Mouse (Mus musculus): ENCODE results near the gene Pcbp2. TPM values are rescaled to one million over a fixed set of nuclear protein-coding genes. Genes with fewer than 3 reads are reported as not detected.

Pcbp2 gene
- polyA plus RNA-seq, 1 experiment, result 264 TPM

DNA sequence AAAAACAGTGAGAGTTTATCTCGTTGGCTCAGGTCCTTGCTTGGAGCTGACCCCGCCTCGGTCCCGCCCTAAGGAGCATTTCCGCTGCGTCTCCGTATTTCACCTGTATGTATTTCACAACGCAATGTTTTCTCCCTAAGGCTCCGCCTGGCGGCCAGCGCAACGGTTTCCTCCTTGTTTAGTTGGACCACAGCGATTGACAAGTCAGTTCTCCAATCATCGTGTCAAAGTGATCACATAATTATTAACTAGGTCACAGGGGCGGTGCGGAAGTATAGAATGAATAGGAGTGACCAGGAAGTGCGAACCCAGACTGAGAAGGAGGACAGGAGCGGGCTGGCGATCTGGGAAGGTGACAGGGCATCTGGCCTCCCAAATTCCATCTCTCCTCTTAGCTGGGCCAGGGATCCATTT, 11.4 kb upstream of the Pcbp2 start, which contains the start of gene Prr13:
Gene Prr13, plus strand, starts transcription at position 125 of the 414 bp plus-strand sequence.
- Histone ChIP-seq H3K27ac (ENCODE audit: control insufficient read depth, insufficient read depth, low read depth, low read length, poor library complexity) (peak within 1 kb of the TSS; percentile 83), H3K4me1 (ENCODE audit: control insufficient read depth, insufficient read depth, low read length) (peaks cover 2% of the 10 kb centered on the region), H3K4me3 (replicated peaks; ENCODE audit: control insufficient read depth, low read depth, low read length) (peak within 1 kb of the TSS; percentile 72)
- peak; percentile 51; the same call in 1 of the 2 replicates for TF ChIP-seq CTCF (IDR thresholded peaks at IDR 0.05; ENCODE audit: control insufficient read depth, insufficient read depth, low read length)
- peak; percentile 27; the same call in 1 of the 2 replicates for TF ChIP-seq POLR2A (IDR thresholded peaks at IDR 0.05; ENCODE audit: borderline replicate concordance, control insufficient read depth, low read depth, low read length)
- WGBS, result under 1% methylated on average over 19 of the region's 19 CpGs

DNA sequence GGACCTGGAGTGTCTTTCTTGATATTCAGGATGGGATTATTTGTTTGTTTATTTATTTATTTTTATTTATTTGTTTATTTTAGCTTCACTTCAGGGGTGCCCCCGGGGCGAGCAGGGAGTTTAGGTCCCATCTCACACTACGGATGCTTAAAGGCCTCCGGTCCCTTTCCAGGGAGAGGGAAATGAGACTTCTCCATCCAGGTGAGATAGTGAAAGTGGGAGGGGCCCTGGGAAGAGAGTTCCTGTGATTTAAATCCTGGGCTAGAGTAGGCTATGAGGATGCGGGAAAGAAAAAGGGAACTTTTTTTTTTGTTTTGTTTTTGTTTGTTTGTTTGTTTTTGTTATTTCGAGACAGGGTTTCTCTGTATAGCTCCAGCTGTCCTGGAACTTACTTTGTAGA, 11.0 kb upstream of the Pcbp2 start:
- Histone ChIP-seq H3K4me3 (replicated peaks; ENCODE audit: control insufficient read depth, low read depth, low read length) (peak overlapping the region; percentile 72), H3K27ac (ENCODE audit: control insufficient read depth, insufficient read depth, low read depth, low read length, poor library complexity) (peak overlapping the region; percentile 54), H3K4me1 (ENCODE audit: control insufficient read depth, insufficient read depth, low read length) (peaks cover 2% of the 10 kb centered on the region)
- TF ChIP-seq POLR2A (IDR thresholded peaks at IDR 0.05; ENCODE audit: borderline replicate concordance, control insufficient read depth, low read depth, low read length) (no peak), CTCF (IDR thresholded peaks at IDR 0.05; ENCODE audit: control insufficient read depth, insufficient read depth, low read length) (no peak)
- WGBS, result 13% methylated on average over 6 of the region's 6 CpGs

DNA sequence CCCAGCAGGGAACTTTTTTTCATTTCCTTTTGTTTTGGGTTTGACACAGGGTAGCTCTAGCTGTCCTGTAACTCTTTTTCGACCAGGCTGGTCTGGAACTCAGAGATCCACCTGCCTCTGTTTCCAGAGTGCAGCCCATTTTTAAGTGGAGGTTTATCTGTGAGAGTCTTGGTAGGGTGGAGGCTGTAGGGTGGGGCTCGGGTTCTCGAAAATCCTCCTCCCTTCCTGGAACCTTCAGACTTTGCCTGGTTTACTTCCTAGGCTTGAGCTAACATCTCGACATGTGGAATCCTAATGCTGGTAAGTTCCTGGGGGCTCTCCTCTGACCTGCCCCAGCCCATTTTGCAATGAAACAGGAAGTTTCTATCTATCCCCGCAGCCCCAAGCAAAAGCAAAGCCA, 10.5 kb upstream of the Pcbp2 start:
- WGBS, result 2% methylated on average over 5 of the region's 5 CpGs
- Histone ChIP-seq H3K27ac (ENCODE audit: control insufficient read depth, insufficient read depth, low read depth, low read length, poor library complexity) (peak overlapping the region; percentile 54), H3K4me3 (replicated peaks; ENCODE audit: control insufficient read depth, low read depth, low read length) (peak overlapping the region; percentile 67), H3K4me1 (ENCODE audit: control insufficient read depth, insufficient read depth, low read length) (peaks cover 2% of the 10 kb centered on the region)
- TF ChIP-seq CTCF (IDR thresholded peaks at IDR 0.05; ENCODE audit: control insufficient read depth, insufficient read depth, low read length) (no peak), POLR2A (IDR thresholded peaks at IDR 0.05; ENCODE audit: borderline replicate concordance, control insufficient read depth, low read depth, low read length) (no peak)

DNA sequence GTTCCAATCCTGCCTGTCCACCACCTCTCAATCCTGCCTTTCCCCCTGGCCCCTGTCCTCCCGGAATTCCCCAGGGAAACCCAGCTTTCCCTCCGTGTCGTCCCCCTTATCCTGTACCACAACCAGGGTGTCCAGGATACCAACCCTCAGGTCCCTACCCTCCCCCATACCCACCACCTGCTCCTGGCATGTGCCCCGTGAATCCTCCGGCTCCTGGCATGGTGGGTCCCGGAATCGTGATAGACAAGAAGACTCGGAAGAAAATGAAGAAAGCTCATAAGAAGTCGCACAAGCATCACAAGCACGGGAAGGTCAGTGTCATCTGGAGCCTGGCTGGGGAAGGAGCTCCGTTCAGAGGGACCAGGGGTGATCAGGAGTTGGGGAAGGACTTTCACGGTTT, 9.9 kb upstream of the Pcbp2 start:
- H3K4me3 ChIP-seq (replicated peaks; ENCODE audit: control insufficient read depth, low read depth, low read length), result peak overlapping the region; percentile 67
- TF ChIP-seq POLR2A (IDR thresholded peaks at IDR 0.05; ENCODE audit: borderline replicate concordance, control insufficient read depth, low read depth, low read length) (no peak), CTCF (IDR thresholded peaks at IDR 0.05; ENCODE audit: control insufficient read depth, insufficient read depth, low read length) (no peak)
- peak overlapping the region; percentile 49 for H3K27ac ChIP-seq (ENCODE audit: control insufficient read depth, insufficient read depth, low read depth, low read length, poor library complexity)
- WGBS, result 37% methylated on average over 12 of the region's 12 CpGs
- H3K4me1 ChIP-seq (ENCODE audit: control insufficient read depth, insufficient read depth, low read length), result peaks cover 2% of the 10 kb centered on the region

DNA sequence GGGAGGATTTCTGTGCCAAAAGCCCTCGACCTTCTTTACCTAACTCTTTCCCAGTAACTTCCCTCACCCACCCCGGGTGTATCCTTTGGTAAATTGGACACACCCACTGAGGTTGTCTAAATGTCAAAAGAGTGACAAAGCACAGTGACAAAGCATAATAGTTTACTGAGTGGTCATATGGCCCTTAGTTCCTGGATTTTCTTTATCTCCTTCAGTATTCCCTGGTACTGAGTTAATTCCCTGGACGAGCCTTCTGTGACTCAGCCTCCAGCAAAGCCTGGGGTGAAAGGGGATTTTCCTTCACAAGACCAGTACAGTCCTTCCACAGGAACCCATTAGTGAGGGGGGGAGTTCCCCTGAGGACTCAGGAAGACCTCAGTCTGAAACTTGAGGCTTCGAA, 9.4 kb upstream of the Pcbp2 start:
- Histone ChIP-seq H3K4me1 (ENCODE audit: control insufficient read depth, insufficient read depth, low read length) (peaks cover 2% of the 10 kb centered on the region), H3K4me3 (replicated peaks; ENCODE audit: control insufficient read depth, low read depth, low read length) (peak overlapping the region; percentile 67), H3K27ac (ENCODE audit: control insufficient read depth, insufficient read depth, low read depth, low read length, poor library complexity) (peak overlapping the region; percentile 53; the same call in 1 of the 2 replicates)
- 6% methylated on average over 4 of the region's 4 CpGs for WGBS
- TF ChIP-seq POLR2A (IDR thresholded peaks at IDR 0.05; ENCODE audit: borderline replicate concordance, control insufficient read depth, low read depth, low read length) (no peak), CTCF (IDR thresholded peaks at IDR 0.05; ENCODE audit: control insufficient read depth, insufficient read depth, low read length) (no peak)

DNA sequence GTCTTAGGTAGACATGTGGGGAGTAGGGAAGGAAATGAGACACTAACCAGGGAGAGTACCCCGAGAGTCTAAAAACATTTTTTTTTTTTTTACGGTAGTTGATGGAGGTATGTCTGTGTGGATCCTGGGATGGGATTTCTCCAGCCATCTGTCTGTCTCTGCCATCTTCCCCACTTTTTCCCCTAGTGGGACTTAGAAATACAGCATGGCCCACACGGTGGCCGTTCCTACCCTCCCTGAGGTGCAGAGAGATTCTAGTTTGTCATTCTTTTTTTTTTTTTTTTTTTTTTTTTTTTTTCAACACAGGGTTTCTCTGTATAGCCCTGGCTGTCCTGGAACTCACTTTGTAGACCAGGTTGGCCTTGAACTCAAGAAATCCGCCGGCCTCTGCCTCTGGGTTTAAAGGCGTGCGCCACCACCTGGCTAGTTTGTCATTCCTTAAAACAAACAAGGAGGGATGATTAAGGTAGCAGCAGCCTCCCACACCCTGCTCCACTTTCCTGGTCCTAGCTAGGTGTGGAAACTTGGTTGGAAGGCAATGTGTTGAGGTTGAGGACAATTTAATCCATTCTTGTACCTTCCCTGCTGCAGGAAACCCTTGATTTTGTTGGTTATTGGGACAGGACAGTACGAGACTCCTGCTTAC, 8.8 kb upstream of the Pcbp2 start:
- WGBS, result 63% methylated on average over 9 of the region's 9 CpGs
- Histone ChIP-seq H3K4me1 (ENCODE audit: control insufficient read depth, insufficient read depth, low read length) (peaks cover 2% of the 10 kb centered on the region), H3K27ac (ENCODE audit: control insufficient read depth, insufficient read depth, low read depth, low read length, poor library complexity) (peak overlapping the region; percentile 53; the same call in 1 of the 2 replicates), H3K4me3 (replicated peaks; ENCODE audit: control insufficient read depth, low read depth, low read length) (peak overlapping the region; percentile 51)
- TF ChIP-seq POLR2A (IDR thresholded peaks at IDR 0.05; ENCODE audit: borderline replicate concordance, control insufficient read depth, low read depth, low read length) (no peak), CTCF (IDR thresholded peaks at IDR 0.05; ENCODE audit: control insufficient read depth, insufficient read depth, low read length) (no peak)

DNA sequence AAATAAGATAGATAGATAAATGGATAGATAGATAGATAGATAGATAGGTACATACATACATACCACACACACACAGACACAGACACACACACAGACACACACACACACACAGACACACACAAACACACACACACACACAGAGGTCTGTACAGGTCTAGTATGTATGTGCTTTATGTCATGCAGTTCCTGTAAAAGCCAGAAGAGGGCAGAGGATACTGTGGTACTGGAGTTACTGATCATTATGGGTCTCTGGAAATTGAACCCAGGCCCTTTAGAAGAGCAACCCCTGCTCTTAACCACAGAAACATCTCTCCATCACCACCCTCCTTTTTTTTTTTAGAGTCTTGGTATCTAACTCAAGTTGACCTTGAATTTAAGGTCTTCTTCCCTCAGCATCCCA, 6.7 kb upstream of the Pcbp2 start:
- H3K4me3 ChIP-seq (replicated peaks; ENCODE audit: control insufficient read depth, low read depth, low read length), result no peak overlapping the region
- H3K27ac ChIP-seq (ENCODE audit: control insufficient read depth, insufficient read depth, low read depth, low read length, poor library complexity), result no peak overlapping the region
- no peaks in the 10 kb centered on the region; the same call in 1 of the 2 replicates for H3K4me1 ChIP-seq (ENCODE audit: control insufficient read depth, insufficient read depth, low read length)
- TF ChIP-seq CTCF (IDR thresholded peaks at IDR 0.05; ENCODE audit: control insufficient read depth, insufficient read depth, low read length), result no peak
- TF ChIP-seq POLR2A (IDR thresholded peaks at IDR 0.05; ENCODE audit: borderline replicate concordance, control insufficient read depth, low read depth, low read length), result no peak

DNA sequence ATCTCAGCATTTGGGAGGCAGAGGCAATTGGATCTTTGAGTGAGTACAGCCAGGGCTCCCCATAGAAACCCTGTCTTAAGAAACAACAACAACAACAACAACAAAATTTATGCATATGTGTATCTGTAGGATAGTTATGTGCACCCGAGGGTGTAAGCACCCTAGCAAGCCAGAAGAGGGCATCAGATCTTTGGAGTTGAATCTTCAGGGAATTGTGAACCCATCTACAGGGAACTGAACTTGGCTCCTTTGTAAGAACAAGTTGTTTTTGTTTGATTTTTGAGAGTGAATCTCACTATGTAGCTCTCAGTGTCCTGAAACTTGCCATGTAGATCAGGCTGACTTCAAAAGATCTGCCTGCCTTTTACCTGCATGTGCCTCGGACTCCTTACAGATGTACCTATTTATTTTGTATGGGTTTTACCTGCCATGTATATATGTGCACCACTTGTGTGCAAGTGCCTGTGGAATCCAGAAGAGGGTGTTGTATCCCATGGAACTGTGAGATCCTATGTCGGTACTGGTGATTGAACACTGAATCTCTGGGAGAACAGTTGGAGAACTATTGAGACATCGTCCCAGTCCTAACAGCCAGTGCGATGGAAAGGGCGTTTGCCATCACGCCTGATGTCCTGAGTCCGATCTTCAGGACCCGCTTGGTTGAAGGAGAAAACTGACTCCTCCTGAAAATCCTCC, 1.5 kb upstream of the Pcbp2 start:
- 93% methylated on average over 9 of the region's 9 CpGs for WGBS
- Histone ChIP-seq H3K27ac (ENCODE audit: control insufficient read depth, insufficient read depth, low read depth, low read length, poor library complexity) (no peak overlapping the region), H3K4me3 (replicated peaks; ENCODE audit: control insufficient read depth, low read depth, low read length) (no peak overlapping the region), H3K4me1 (ENCODE audit: control insufficient read depth, insufficient read depth, low read length) (no peaks in the 10 kb centered on the region)
- TF ChIP-seq POLR2A (IDR thresholded peaks at IDR 0.05; ENCODE audit: borderline replicate concordance, control insufficient read depth, low read depth, low read length) (no peak), CTCF (IDR thresholded peaks at IDR 0.05; ENCODE audit: control insufficient read depth, insufficient read depth, low read length) (no peak)
